Mouse (Mus musculus): ENCODE results near the gene Tubg2. TPM values are rescaled to one million over a fixed set of nuclear protein-coding genes. Genes with fewer than 3 reads are reported as not detected.

The Tubg2 gene
- polyA plus RNA-seq, 1 experiment from 2014 or later: 43.0 TPM

DNA sequence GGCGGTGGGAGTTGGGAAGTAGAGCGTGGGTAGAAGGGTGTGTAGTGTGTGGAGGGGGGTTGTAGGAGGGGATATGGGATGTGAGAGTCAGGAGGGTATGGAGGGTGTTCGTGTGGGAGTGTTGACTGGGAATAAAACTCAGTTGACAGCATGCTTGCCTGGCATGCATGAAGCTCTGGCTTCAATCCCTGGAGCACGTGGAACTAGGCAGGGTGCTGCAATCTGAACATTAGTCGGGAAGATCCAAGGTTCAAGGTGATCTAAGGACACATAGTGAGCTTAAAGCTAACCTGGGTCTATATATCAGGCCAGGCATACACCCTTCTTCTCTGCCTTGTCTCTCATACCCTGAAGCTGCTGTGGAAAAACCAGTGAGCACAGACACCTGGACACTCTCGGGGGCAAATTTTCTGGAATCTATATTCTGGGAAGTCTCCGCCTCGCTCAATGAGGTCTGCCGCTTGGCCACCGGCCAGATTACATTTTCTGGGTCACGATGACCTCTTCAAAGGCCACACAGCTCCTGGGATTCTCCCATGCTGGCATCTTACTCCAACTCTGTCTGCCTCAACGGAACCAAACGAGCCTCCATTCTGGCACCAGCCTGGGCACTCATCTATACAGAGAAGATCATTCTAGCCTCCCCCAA, 21.4 kb upstream of the Tubg2 start:
- Histone ChIP-seq H3K4me3 (replicated peaks; ENCODE audit: low read length) (no peak overlapping the region), H3K4me2 (ENCODE audit: low read length) (no peak overlapping the region), H3K36me3 (ENCODE audit: control insufficient read depth, insufficient read depth) (no peaks in the 10 kb centered on the region), H3K27ac (ENCODE audit: low read length) (no peak overlapping the region), H3K4me1 (replicated peaks; ENCODE audit: control insufficient read depth, insufficient read depth, low read length) (no peaks in the 10 kb centered on the region; the same call in 1 of the 2 replicates), H3K9me3 (ENCODE audit: control insufficient read depth, low read length) (no peaks in the 10 kb centered on the region), H3K27me3 (replicated peaks; ENCODE audit: control insufficient read depth, insufficient read depth, low read length) (no peaks in the 10 kb centered on the region), H3K9ac (replicated peaks; ENCODE audit: low read depth, low read length) (no peak overlapping the region)
- 74% methylated on average over 13 of the region's 13 CpGs for WGBS
- ATAC-seq: no peak

DNA sequence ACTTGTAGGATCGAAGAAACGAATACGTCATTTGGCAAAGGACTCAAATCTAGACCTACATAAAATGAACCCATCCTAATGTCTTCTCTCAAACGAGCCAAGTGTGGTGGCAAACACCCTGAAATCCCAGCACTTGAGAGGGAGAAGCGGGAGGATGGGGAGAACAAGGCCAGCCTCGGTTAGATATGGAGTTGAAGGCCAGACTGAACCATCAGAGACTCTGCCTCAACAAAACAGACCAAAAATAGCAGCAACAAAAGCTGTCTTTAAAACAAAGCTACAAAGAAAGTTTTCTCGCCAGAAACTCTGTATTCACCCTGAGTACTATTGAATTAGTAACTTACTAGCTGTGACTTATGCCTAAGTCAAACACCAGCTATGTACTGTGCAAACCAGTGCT, 18.7 kb upstream of the Tubg2 start:
- Histone ChIP-seq H3K27ac (ENCODE audit: low read length) (no peak overlapping the region), H3K36me3 (ENCODE audit: control insufficient read depth, insufficient read depth) (no peaks in the 10 kb centered on the region), H3K27me3 (replicated peaks; ENCODE audit: control insufficient read depth, insufficient read depth, low read length) (no peaks in the 10 kb centered on the region), H3K9ac (replicated peaks; ENCODE audit: low read depth, low read length) (no peak overlapping the region), H3K4me3 (replicated peaks; ENCODE audit: low read length) (no peak overlapping the region), H3K4me2 (ENCODE audit: low read length) (no peak overlapping the region), H3K4me1 (replicated peaks; ENCODE audit: control insufficient read depth, insufficient read depth, low read length) (peaks cover 6% of the 10 kb centered on the region), H3K9me3 (ENCODE audit: control insufficient read depth, low read length) (no peaks in the 10 kb centered on the region)
- WGBS: 78% methylated on average over 7 of the region's 7 CpGs
- no peak for ATAC-seq

- Histone ChIP-seq H3K4me2 (ENCODE audit: low read length) (peak overlapping the region; percentile 29), H3K27me3 (replicated peaks; ENCODE audit: control insufficient read depth, insufficient read depth, low read length) (no peaks in the 10 kb centered on the region), H3K27ac (ENCODE audit: low read length) (no peak overlapping the region), H3K9me3 (ENCODE audit: control insufficient read depth, low read length) (no peaks in the 10 kb centered on the region), H3K9ac (replicated peaks; ENCODE audit: low read depth, low read length) (peak overlapping the region; percentile 29; the same call in 1 of the 2 replicates), H3K36me3 (ENCODE audit: control insufficient read depth, insufficient read depth) (no peaks in the 10 kb centered on the region), H3K4me1 (replicated peaks; ENCODE audit: control insufficient read depth, insufficient read depth, low read length) (peaks cover 8% of the 10 kb centered on the region), H3K4me3 (replicated peaks; ENCODE audit: low read length) (no peak overlapping the region)
- WGBS: 22% methylated on average over 15 of the region's 15 CpGs
- ATAC-seq: no peak
Observed at GRCm38 (mm10) chr11:101138536-101139181, 17.0 kb upstream of the Tubg2 start.

GRCm38 (mm10) chr11:101140164-101140819, 15.4 kb upstream of the Tubg2 start:
- no peaks in the 10 kb centered on the region for H3K27me3 ChIP-seq (replicated peaks; ENCODE audit: control insufficient read depth, insufficient read depth, low read length)
- 15% methylated on average over 25 of the region's 27 CpGs for WGBS
- ATAC-seq: peak; percentile 82
- peak overlapping the region; percentile 62 for H3K9ac ChIP-seq (replicated peaks; ENCODE audit: low read depth, low read length)
- peak overlapping the region; percentile 43 for H3K4me3 ChIP-seq (replicated peaks; ENCODE audit: low read length)
- H3K4me1 ChIP-seq (replicated peaks; ENCODE audit: control insufficient read depth, insufficient read depth, low read length): peaks cover 10% of the 10 kb centered on the region
- no peaks in the 10 kb centered on the region for H3K36me3 ChIP-seq (ENCODE audit: control insufficient read depth, insufficient read depth)
- H3K27ac ChIP-seq (ENCODE audit: low read length): peak overlapping the region; percentile 56
- no peaks in the 10 kb centered on the region for H3K9me3 ChIP-seq (ENCODE audit: control insufficient read depth, low read length)
- H3K4me2 ChIP-seq (ENCODE audit: low read length): peak overlapping the region; percentile 61

DNA sequence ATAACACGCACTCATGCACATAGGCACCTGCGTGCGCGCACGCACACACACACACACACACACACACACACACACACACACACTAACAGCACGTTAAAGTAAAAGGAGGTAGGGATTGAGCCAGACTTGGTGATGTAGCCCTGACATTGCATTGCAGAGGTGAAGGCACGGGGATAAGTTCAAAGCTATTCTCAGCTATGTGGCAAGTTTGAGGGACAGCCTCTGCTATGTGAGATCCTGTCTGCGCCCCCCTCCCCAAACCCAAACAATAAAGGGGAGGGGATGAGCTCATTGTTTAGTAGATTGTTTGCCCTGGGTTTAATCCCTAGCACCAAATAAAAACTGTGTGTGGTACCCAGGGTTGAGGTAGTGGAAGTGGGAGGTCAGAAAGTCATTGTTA, 14.6 kb upstream of the Tubg2 start:
- Histone ChIP-seq H3K4me3 (replicated peaks; ENCODE audit: low read length) (no peak overlapping the region), H3K36me3 (ENCODE audit: control insufficient read depth, insufficient read depth) (no peaks in the 10 kb centered on the region), H3K4me1 (replicated peaks; ENCODE audit: control insufficient read depth, insufficient read depth, low read length) (peaks cover 10% of the 10 kb centered on the region), H3K4me2 (ENCODE audit: low read length) (no peak overlapping the region), H3K27me3 (replicated peaks; ENCODE audit: control insufficient read depth, insufficient read depth, low read length) (no peaks in the 10 kb centered on the region), H3K27ac (ENCODE audit: low read length) (no peak overlapping the region; the same call in 1 of the 2 replicates), H3K9me3 (ENCODE audit: control insufficient read depth, low read length) (no peaks in the 10 kb centered on the region), H3K9ac (replicated peaks; ENCODE audit: low read depth, low read length) (no peak overlapping the region)
- no peak for ATAC-seq
- 63% methylated on average over 8 of the region's 8 CpGs for WGBS

DNA sequence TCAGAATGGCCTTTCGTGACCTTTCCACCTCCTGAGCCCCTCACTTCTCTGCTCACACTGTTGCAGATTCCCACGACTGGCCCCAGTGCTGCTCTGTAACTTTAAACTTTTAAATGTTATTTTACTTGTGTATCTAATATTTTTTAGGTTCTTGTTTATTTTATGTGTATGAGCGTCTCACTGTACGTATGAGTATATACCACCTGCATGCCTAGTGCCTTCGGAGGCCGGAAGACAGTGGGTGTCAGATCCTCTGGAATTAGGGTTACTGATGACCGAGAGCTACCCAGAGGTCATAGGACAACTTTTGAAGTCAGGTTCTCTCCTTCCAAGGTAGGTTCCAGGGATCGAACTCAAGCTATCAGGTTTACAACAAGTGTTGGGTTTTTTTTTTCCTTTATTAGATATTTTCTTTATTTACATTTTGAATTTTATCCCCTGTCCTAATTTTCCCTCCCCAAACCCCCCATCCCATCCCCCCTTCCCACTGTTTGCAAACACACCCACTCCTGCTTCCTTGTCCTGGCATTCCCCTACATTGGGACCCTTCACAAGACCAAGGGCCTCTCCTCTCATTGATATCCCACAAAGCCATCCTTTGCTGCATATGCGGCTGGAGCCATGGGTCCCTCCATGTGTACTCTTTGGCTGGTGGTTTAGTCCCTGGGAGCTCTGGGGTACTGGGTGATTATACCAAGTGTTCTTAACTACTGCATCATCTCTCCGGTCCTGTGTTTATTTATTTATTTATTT, 13.3 kb upstream of the Tubg2 start:
- Histone ChIP-seq H3K4me1 (replicated peaks; ENCODE audit: control insufficient read depth, insufficient read depth, low read length) (peaks cover 10% of the 10 kb centered on the region), H3K9ac (replicated peaks; ENCODE audit: low read depth, low read length) (no peak overlapping the region), H3K36me3 (ENCODE audit: control insufficient read depth, insufficient read depth) (no peaks in the 10 kb centered on the region), H3K4me2 (ENCODE audit: low read length) (no peak overlapping the region), H3K27ac (ENCODE audit: low read length) (no peak overlapping the region), H3K4me3 (replicated peaks; ENCODE audit: low read length) (no peak overlapping the region), H3K9me3 (ENCODE audit: control insufficient read depth, low read length) (no peaks in the 10 kb centered on the region), H3K27me3 (replicated peaks; ENCODE audit: control insufficient read depth, insufficient read depth, low read length) (no peaks in the 10 kb centered on the region)
- WGBS: 92% methylated on average over 10 of the region's 10 CpGs
- no peak for ATAC-seq

- Histone ChIP-seq H3K9ac (replicated peaks; ENCODE audit: low read depth, low read length) (peak overlapping the region; percentile 28; the same call in 1 of the 2 replicates), H3K27me3 (replicated peaks; ENCODE audit: control insufficient read depth, insufficient read depth, low read length) (no peaks in the 10 kb centered on the region), H3K4me3 (replicated peaks; ENCODE audit: low read length) (peak overlapping the region; percentile 30), H3K27ac (ENCODE audit: low read length) (no peak overlapping the region), H3K4me2 (ENCODE audit: low read length) (peak overlapping the region; percentile 42), H3K36me3 (ENCODE audit: control insufficient read depth, insufficient read depth) (no peaks in the 10 kb centered on the region), H3K9me3 (ENCODE audit: control insufficient read depth, low read length) (no peaks in the 10 kb centered on the region), H3K4me1 (replicated peaks; ENCODE audit: control insufficient read depth, insufficient read depth, low read length) (peaks cover 10% of the 10 kb centered on the region)
- peak; percentile 56; the same call in 1 of the 2 replicates for ATAC-seq
- WGBS: 25% methylated on average over 19 of the region's 19 CpGs
Observed at GRCm38 (mm10) chr11:101143338-101144225, 12.1 kb upstream of the Tubg2 start.

GRCm38 (mm10) chr11:101146377-101146776, 9.3 kb upstream of the Tubg2 start:
- no peak overlapping the region for H3K4me2 ChIP-seq (ENCODE audit: low read length)
- 23% methylated on average over 10 of the region's 10 CpGs for WGBS
- ATAC-seq: 0 out of 2 replicates have a peak, but pooled peaks have one; percentile 31
- H3K36me3 ChIP-seq (ENCODE audit: control insufficient read depth, insufficient read depth): no peaks in the 10 kb centered on the region
- H3K9me3 ChIP-seq (ENCODE audit: control insufficient read depth, low read length): no peaks in the 10 kb centered on the region
- peak overlapping the region; percentile 29; the same call in 1 of the 2 replicates for H3K27ac ChIP-seq (ENCODE audit: low read length)
- H3K9ac ChIP-seq (replicated peaks; ENCODE audit: low read depth, low read length): no peak overlapping the region
- H3K27me3 ChIP-seq (replicated peaks; ENCODE audit: control insufficient read depth, insufficient read depth, low read length): no peaks in the 10 kb centered on the region
- H3K4me1 ChIP-seq (replicated peaks; ENCODE audit: control insufficient read depth, insufficient read depth, low read length): peaks cover 8% of the 10 kb centered on the region
- no peak overlapping the region for H3K4me3 ChIP-seq (replicated peaks; ENCODE audit: low read length)

Data from forebrain, embryonic 16.5 days (tissue).